Mouse (Mus musculus): ENCODE data around the gene Lhx8. TPM values are rescaled to one million over a fixed set of nuclear protein-coding genes. Genes with fewer than 3 reads are reported as not detected.
A peak's percentile ranks its signal among the peaks of the same experiment; 100 is the strongest.

The Lhx8 gene
- polyA plus RNA-seq (2012; ENCODE audit: insufficient read depth, insufficient read length, missing spikeins): 1.5 and 2.8 TPM in 2 replicates

DNA sequence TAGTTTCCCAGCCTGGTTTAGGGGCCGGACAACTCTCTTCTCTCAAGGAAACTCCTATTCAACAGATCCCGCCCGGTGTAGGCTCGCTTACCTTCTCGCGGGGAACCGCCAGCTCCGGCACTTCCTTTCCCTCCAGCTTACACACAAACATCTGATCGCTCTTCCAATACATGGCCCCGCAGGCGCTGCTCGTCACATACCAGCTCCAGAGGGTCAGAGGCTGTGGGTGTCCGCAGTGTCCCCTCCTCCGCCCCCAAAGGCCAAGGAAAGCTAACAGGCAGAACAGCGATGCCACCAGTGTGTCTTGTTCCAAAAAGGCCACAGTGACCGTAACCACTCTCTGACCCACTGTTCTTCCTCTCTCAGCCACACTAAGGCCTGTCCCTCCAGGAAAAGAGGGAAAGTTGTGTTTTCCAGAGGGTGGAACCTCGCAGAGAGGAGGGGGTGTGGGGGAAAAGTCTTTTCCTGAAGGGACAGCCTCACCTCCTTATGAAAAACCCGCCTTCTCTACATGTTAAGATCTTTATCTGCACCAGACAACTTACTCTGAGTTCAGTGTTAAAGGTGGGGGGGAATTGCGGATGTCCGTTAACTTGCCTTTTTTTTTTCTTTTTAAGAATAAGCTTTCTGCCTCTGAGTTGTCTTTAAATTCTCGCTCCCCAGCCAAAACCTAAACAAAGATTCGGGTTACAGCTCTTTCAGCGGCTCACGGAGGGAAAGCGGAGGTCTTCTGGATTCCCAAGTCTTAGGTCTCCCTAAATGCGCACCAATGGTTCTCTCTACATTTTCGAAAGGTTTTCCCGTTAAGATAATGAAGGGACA lies at the start of gene Lhx8:
TSS of gene Lhx8 (minus strand) at position 479 of the 822 bp plus-strand sequence.
- H3K27ac ChIP-seq (replicated peaks; ENCODE audit: low read depth, low read length): peak within 1 kb of the TSS; percentile 79
- H3K4me1 ChIP-seq (ENCODE audit: control insufficient read depth, insufficient read depth, insufficient read length, low read length): no peaks in the 10 kb centered on the region
- peak within 1 kb of the TSS; percentile 64 for H3K4me3 ChIP-seq (ENCODE audit: insufficient read depth, low read depth, low read length)

DNA sequence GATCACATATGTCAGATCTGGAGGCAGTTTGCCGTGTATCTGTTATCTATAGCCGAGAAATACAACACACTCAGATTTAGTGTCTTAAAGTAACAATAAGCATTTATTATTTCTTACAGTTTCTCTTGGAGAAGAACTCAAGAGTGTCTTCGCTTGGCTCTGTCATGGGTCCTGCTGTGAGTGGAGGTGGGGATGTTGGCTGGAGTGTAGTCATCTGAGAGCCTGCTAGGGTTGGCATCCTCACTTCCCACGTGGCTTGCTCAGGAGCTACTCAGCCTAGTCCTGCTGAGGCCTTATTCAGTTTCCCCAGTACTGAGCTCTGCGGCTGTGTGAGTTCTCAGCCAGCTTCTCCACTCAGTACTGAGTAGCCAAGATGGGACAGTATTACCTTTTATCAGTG lies 43.1 kb upstream of the Lhx8 start:
- no peak overlapping the region for H3K27ac ChIP-seq (replicated peaks; ENCODE audit: low read depth, low read length)
- H3K4me3 ChIP-seq (ENCODE audit: insufficient read depth, low read depth, low read length): no peak overlapping the region
- H3K4me1 ChIP-seq (ENCODE audit: control insufficient read depth, insufficient read depth, insufficient read length, low read length): peaks cover 3% of the 10 kb centered on the region; the same call in 1 of the 2 replicates

DNA sequence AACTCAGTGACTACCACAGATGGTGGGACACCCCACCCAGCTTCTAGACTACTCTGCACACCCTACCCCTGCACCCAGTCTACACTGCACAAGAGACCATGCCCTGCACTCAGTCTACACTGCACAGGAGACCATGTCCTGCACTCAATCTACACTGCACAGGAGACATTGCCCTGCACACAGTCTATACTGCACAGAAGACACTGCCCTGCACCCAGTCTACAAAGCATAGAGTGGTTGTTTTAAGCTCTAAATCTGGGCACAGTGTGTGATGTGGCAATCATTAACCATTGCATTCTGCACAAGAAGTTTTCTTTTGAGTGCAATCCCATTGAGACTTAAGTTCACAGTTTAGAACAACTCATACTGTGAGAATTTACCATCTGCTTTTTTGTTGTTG lies 42.2 kb upstream of the Lhx8 start:
- Histone ChIP-seq H3K4me1 (ENCODE audit: control insufficient read depth, insufficient read depth, insufficient read length, low read length) (peaks cover 3% of the 10 kb centered on the region; the same call in 1 of the 2 replicates), H3K4me3 (ENCODE audit: insufficient read depth, low read depth, low read length) (no peak overlapping the region), H3K27ac (replicated peaks; ENCODE audit: low read depth, low read length) (no peak overlapping the region)

DNA sequence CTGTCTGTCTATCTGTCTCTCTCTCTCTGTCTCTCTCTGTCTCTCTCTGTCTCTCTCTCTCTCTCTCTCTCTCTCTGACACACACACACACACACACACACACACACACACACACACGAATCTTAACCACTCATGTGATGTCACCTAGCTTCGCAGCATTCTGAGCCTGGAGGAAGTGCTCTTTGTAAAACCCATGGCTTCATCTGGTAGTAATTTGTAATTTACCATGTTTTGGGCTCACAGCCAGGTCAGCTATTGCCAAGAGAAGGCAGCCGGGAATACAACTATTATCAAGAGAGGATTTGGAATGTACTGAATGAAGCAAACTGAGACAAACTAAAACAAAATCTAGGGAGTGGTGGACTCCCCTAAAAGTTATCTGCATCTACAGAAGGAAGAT lies 36.9 kb upstream of the Lhx8 start:
- Histone ChIP-seq H3K4me3 (ENCODE audit: insufficient read depth, low read depth, low read length) (no peak overlapping the region), H3K4me1 (ENCODE audit: control insufficient read depth, insufficient read depth, insufficient read length, low read length) (peaks cover 5% of the 10 kb centered on the region; the same call in 1 of the 2 replicates), H3K27ac (replicated peaks; ENCODE audit: low read depth, low read length) (no peak overlapping the region)

DNA sequence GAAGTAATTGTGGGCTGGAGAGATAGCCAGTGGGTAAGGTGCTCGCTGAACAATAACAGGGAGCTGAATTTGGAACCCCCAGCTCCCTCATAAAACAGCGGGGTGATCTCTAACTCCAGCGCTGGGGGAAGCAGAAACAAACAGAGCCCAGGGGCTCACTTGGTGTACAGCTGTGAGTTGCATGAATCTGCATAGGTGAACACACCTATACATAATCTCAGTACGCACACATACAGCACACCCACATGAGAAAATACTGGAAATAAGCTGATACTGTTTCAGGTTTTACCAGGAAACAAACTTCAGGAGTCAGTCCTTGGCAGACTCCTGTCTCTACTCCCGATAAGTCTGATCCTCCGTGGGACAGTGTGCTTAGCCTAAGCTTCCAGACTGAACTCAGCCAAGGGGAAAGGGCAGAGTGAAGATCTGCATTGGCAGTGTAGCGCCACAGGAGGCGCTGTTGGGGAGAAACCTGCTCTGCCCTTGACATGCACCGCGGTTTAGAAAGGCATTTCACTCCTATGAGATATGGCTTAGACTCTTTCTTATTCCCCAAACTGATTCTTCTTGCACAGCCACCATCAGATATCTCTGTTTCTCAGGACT lies 34.2 kb upstream of the Lhx8 start:
- H3K4me1 ChIP-seq (ENCODE audit: control insufficient read depth, insufficient read depth, insufficient read length, low read length): peaks cover 5% of the 10 kb centered on the region; the same call in 1 of the 2 replicates
- no peak overlapping the region for H3K4me3 ChIP-seq (ENCODE audit: insufficient read depth, low read depth, low read length)
- no peak overlapping the region for H3K27ac ChIP-seq (replicated peaks; ENCODE audit: low read depth, low read length)

DNA sequence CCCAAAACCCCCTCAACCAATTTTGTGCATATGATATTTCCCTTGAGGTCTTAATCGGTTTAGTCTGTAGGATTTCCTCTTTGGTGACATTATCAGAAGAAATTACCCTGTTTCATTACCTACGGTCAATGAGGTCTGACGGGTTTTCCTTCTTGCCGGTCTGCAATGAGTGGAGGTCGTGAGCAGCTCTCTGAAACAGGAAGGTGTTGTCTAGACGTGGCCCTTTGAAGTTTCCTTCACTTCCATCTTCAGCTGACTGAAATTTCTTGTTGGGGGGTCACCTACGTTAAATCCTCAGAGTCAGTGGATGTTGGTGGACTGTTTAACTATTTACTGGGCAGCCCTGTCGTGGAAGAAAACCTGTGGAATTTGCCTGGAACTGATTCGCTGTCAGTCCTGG lies 33.0 kb upstream of the Lhx8 start:
- H3K4me3 ChIP-seq (ENCODE audit: insufficient read depth, low read depth, low read length): no peak overlapping the region
- no peak overlapping the region for H3K27ac ChIP-seq (replicated peaks; ENCODE audit: low read depth, low read length)
- peaks cover 5% of the 10 kb centered on the region; the same call in 1 of the 2 replicates for H3K4me1 ChIP-seq (ENCODE audit: control insufficient read depth, insufficient read depth, insufficient read length, low read length)

DNA sequence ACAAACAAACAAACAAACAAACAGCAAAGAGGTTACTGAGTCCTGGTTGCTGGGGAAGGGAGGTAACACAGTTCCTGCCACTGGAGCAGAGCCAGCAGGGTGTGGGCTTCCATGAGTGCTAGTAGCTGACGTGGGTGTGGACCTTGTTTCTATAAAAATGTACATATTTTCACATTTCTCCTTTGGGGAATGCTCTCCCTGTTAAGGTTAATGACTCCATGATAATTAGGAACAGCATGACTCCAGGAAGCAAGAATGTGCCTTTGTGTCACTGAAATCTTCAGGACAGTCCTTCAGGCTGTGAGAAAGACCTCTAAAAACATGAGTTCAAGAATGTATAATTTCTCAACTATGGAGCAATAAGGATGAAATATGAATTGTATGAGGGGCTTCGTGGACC lies 28.8 kb upstream of the Lhx8 start:
- no peaks in the 10 kb centered on the region for H3K4me1 ChIP-seq (ENCODE audit: control insufficient read depth, insufficient read depth, insufficient read length, low read length)
- H3K4me3 ChIP-seq (ENCODE audit: insufficient read depth, low read depth, low read length): no peak overlapping the region
- H3K27ac ChIP-seq (replicated peaks; ENCODE audit: low read depth, low read length): no peak overlapping the region

DNA sequence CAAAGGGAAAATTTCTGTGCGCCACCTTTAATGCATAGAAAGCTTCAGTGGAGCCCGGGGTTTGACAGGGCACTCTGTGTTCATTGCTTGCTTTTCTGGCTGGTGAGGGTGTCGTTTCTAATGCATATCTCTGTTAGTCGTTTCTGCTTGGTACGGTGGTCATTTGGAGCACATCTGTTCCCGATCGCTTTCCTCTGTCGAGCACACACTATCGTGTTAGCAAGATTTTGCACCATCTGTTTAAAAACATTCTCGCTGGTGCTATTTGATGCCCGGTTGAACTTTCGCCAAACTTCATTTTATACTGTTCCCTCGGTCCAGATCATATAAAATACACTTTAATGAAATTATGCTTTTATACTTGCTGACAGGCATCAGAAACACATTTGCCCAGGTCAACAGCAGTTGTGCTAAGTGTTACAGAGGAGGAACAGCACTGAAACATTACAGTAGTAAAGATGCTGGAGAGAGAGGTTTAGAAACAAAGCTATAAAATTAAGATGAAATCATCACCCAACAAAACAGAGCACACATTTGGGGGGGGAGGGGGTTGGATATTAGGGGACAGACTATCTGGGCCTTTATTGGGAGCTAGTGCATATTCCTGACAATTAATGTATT lies 9.9 kb upstream of the Lhx8 start:
- H3K4me3 ChIP-seq (ENCODE audit: insufficient read depth, low read depth, low read length): no peak overlapping the region
- H3K27ac ChIP-seq (replicated peaks; ENCODE audit: low read depth, low read length): no peak overlapping the region

DNA sequence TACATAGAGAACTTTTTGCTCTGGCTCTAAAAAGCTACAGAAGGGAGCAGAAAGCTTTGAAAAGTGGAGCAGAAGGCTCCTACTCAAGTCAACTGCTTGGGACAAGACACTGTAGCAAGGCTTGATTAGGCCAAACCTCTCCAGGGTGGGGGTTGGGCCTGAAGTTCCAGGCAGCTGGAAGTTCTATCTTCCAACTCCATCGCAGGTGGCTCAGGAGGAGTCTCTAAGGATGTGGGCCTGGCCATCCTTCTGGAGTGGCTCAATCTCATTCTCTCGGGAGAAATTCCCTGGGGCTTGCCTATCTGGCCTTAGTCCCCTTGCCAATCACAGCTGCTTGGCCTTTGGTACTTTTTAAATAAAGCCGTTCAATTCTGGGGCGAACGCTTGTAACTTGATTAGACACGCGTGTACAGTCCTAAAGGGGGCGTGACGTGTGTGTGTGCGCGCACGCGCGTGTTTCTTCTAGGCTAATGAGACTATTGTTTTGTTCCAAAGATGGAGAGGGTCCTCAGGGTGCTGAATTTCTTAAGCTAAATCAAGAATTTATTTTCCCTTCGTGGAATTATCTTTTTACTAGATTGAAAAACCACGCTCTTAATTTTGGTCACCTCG lies 9.3 kb upstream of the Lhx8 start:
- Histone ChIP-seq H3K27ac (replicated peaks; ENCODE audit: low read depth, low read length) (no peak overlapping the region), H3K4me1 (ENCODE audit: control insufficient read depth, insufficient read depth, insufficient read length, low read length) (no peaks in the 10 kb centered on the region), H3K4me3 (ENCODE audit: insufficient read depth, low read depth, low read length) (no peak overlapping the region)

More for the DNA sequence above, 9.9 kb upstream of the Lhx8 start:
- no peaks in the 10 kb centered on the region for H3K4me1 ChIP-seq (ENCODE audit: control insufficient read depth, insufficient read depth, insufficient read length, low read length)

DNA sequence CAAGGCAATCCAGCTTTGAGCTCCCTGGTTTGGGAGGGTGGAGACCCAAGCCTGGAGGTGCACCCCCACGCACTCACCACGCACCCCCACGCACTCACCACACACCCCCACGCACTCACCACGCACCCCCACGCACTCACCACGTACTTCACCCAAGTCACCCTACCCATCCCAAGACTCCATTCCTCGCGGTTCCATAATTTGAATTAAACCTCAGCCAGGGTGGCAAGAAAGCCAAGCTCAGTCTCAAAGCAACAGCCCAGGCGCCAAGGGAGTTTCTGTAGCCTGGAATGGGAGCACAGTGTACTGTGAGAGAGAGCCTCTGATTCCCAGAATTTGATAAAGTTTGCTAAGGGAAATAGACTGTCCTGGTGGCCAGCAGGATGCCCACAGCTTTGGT lies 4.3 kb upstream of the Lhx8 start:
- H3K4me1 ChIP-seq (ENCODE audit: control insufficient read depth, insufficient read depth, insufficient read length, low read length): no peaks in the 10 kb centered on the region
- no peak overlapping the region for H3K4me3 ChIP-seq (ENCODE audit: insufficient read depth, low read depth, low read length)
- H3K27ac ChIP-seq (replicated peaks; ENCODE audit: low read depth, low read length): no peak overlapping the region

DNA sequence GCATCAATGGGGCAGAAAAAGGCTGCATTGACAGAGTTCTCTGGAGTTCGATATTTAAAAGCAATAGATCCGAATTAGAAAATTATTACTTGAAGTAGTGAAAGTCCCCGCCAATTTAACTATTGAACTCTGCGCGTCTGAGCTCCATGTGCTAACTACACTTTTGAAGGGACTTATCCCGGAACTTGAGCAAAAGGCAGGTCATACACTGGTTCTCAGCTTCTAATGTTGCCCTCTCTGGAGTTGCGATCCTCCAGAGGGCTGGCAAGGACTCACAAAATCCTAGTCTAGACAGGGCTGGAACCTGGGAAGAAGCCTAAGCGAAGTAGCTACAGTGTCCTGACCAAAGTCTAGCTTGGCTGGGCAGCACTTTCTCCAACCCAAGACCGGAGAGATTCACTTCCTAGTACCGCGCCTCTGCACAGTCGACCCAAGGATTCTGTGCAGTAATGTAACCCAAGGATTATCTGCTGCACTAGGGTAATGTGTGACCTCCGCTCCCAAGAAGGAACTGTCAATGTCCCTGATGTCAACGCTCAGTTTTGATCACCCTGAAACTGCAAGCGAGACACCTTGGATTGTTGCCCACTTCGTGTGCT lies 3.0 kb upstream of the Lhx8 start:
- Histone ChIP-seq H3K27ac (replicated peaks; ENCODE audit: low read depth, low read length) (0 out of 2 replicates have a peak overlapping the region, but pooled peaks have one; percentile 15), H3K4me1 (ENCODE audit: control insufficient read depth, insufficient read depth, insufficient read length, low read length) (no peaks in the 10 kb centered on the region), H3K4me3 (ENCODE audit: insufficient read depth, low read depth, low read length) (peak overlapping the region; percentile 28)

DNA sequence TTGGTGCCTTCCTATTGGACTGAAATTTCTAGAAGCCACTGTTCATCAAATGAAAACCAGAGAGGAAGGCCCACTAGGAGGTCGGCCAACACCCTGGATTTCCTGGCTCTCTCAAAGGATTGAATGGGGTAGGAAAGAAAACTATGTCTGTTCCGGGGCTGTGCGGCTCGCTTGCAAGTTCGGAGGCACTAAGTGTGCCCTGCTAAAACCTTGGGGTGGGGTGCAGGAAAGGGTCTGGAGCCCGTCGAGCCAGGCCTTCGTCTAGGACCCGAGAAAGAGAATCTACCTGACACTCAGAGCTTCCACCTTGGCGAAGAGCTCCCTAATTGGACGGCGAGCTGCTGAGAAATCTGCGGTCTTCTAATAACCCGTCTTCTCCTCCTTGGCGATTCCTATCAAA lies 2.5 kb upstream of the Lhx8 start:
- H3K27ac ChIP-seq (replicated peaks; ENCODE audit: low read depth, low read length): no peak overlapping the region; the same call in 1 of the 2 replicates
- peak overlapping the region; percentile 26 for H3K4me3 ChIP-seq (ENCODE audit: insufficient read depth, low read depth, low read length)
- H3K4me1 ChIP-seq (ENCODE audit: control insufficient read depth, insufficient read depth, insufficient read length, low read length): no peaks in the 10 kb centered on the region

DNA sequence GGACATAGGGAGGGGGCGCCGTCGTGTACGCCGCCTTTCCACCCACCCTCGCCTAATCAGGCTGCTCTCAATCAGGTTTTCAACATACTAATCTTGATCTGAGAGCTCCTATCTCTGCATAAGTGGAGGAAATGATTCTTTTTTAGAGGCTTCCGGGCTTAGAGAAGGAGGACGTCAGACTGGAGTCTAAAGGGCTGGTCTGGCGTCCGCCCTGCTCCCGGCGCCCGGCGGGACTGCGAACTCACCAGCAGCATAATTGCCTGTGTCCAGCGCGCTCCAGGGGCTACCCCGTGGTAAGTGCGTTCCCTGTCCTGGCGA lies 1.7 kb upstream of the Lhx8 start:
- peak overlapping the region; percentile 67 for H3K27ac ChIP-seq (replicated peaks; ENCODE audit: low read depth, low read length)
- H3K4me1 ChIP-seq (ENCODE audit: control insufficient read depth, insufficient read depth, insufficient read length, low read length): no peaks in the 10 kb centered on the region
- peak overlapping the region; percentile 49 for H3K4me3 ChIP-seq (ENCODE audit: insufficient read depth, low read depth, low read length)

DNA sequence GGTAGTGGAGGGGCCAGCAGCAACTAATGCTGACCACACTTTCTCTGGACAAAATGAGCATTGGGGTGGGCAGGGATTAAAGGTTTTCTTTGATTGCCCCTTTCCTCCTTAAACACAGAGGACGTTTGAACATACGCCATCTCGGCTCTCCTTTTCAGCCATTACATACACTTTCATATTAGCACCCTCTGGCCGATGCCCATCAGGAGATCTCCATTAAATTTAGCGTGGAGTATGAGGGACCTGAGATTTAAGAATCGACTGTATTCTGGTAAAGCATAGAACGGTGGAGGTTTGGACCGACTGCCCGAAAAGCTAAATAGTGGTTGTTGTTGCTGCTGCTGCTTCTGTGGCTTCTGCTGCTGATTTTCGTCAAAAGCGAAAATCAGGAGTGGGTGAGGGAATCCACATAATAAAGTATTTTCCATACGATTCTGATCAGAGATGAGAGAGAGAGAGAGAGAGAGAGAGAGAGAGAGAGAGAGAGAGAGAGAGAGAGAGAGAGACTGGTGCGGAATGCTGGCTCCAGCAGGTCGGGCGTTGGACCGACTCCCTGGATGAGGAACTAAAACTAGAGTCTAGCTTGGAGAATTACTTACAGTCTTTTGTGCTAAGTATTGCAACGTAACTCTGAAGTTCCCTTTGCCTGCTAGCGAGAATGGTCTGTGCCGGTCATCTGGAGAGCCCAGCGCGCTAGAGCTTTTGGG lies 1.2 kb upstream of the Lhx8 start:
- Histone ChIP-seq H3K4me1 (ENCODE audit: control insufficient read depth, insufficient read depth, insufficient read length, low read length) (no peaks in the 10 kb centered on the region), H3K4me3 (ENCODE audit: insufficient read depth, low read depth, low read length) (peak overlapping the region; percentile 49), H3K27ac (replicated peaks; ENCODE audit: low read depth, low read length) (peak overlapping the region; percentile 67)
